Mouse (Mus musculus): ENCODE data around the gene Gm16427. TPM values are rescaled to one million over a fixed set of nuclear protein-coding genes. Genes with fewer than 3 reads are reported as not detected.
"Not testable (repeated sequence)": the region's sequence is repeated elsewhere in the genome, so short reads cannot be mapped to it uniquely, and the experiment has no call there.

Gm16427 gene
- total RNA-seq (2021) (not detected), polyA plus RNA-seq (2012; rRNA removed) (not detected in 2 replicates)
- long read RNA-seq = 0 reads

DNA sequence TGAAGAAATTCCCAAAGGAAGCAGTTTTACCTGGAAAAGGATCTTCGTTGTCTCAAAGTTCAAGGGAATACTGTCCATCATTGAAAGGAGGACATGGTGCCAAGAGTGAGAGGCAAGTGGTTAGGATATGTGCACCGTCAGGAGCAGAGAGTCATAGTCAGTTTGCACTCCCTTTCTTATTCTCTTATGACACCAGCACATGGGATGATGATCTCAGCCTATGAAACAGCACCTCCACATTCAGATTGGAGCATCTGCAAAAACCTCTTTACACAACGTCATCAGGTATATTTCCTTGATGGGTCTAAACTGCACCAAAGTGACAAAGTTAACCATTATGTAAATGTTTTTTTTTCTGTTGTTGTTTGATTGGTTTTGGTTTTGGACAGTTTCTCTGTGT lies at the start of gene Gm16427:
Gene Gm16427 (minus strand): TSS at position 101 of the 400 bp plus-strand sequence.
- not testable (repeated sequence) for DNase-seq

Other genes starting within 250 kb of the Gm16427 start
- gene C87414, start 131.4 kb upstream of the Gm16427 start, total RNA-seq (2021) = not detected
- not detected in 2 replicates for gene C87414, start 131.4 kb upstream of the Gm16427 start, polyA plus RNA-seq (2012; rRNA removed)

Measured in adrenal gland, adult 2 months (tissue).